Mouse (Mus musculus) liver, postnatal 0 days (tissue): ENCODE data around the gene Hpse.

Experiments used
- CTCF ChIP-seq: sonication (generic); IDR thresholded peaks from 2 replicates; pipeline ENCODE4 v1.5.1; 2016; ENCODE audit warnings: antibody characterized with exemption, low read depth
- EP300 ChIP-seq: IDR thresholded peaks from 2 replicates; pipeline ENCODE4 v1.6.1; 2016; ENCODE audit warnings: antibody characterized with exemption, low read depth, mild to moderate bottlenecking

DNA sequence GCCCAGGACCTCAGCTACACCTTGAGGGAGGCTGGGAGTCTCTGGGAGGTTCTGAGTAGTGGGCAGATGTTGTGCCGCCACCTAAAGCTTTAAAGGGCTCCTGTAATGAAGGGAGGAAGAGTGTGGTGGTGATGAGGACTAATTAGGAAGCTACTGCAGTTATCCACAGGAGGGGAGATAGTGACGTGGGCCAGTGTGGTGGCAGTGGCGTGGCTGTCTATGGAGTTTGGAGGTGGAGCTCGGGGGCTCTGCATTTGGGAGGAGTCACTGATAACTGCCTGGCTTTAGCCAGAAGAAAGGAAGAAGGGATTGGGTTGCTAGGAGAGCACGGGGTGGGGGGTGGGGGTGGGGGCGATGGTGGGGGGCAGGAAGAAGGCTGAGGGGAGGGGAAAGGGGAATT is 71.0 kb downstream of the Hpse start:
- TF ChIP-seq EP300 (no peak), CTCF (no peak)
